Mouse (Mus musculus) embryonic facial prominence, embryonic 14.5 days (tissue): ENCODE results near the gene Fgfr4. TPM values are rescaled to one million over a fixed set of nuclear protein-coding genes. Genes with fewer than 3 reads are reported as not detected.
A peak's percentile ranks its signal among the peaks of the same experiment; 100 is the strongest.
"Not testable (repeated sequence)": the region's sequence is repeated elsewhere in the genome, so short reads cannot be mapped to it uniquely, and the experiment has no call there.

Experiments used
- ATAC-seq: fragments of 200-750 bp; cut with Nextera tagmentation; 2 replicates; pipeline ENCODE4 v1.8.0; 2017; ENCODE audit warnings: low read depth, moderate number of reproducible peaks, moderate TSS enrichment
- DNase-seq: peaks from one replicate; pipeline ENCODE4 v3.0.0-alpha.2; 2015; ENCODE audit warnings: low spot score
- H3K27ac ChIP-seq: fragments of 300-500 bp; sonication (generic); replicated peaks from 2 replicates; pipeline ENCODE4 v1.5.1; 2014; ENCODE audit warnings: low read depth, mild to moderate bottlenecking, low read length, moderate library complexity
- H3K27me3 ChIP-seq: fragments of 300-500 bp; sonication (generic); replicated peaks from 2 replicates; pipeline ENCODE4 v1.6.1; 2014; ENCODE audit warnings: low read length; ENCODE audit not compliant: control insufficient read depth, insufficient read depth
- H3K36me3 ChIP-seq: fragments of 300-500 bp; sonication (generic); 2 replicates; pipeline ENCODE4 v1.6.1; 2014; ENCODE audit warnings: low read length, mixed read lengths; ENCODE audit not compliant: control insufficient read depth, insufficient read depth
- H3K4me1 ChIP-seq: fragments of 300-500 bp; sonication (generic); 2 replicates; pipeline ENCODE4 v1.6.1; 2014; ENCODE audit warnings: antibody characterized with exemption, low read length; ENCODE audit not compliant: control insufficient read depth, insufficient read depth
- H3K4me2 ChIP-seq: fragments of 300-500 bp; sonication (generic); 2 replicates; pipeline ENCODE4 v1.6.1; 2014; ENCODE audit warnings: low read depth, mild to moderate bottlenecking, low read length, moderate library complexity, mixed read lengths
- H3K4me3 ChIP-seq: fragments of 300-500 bp; sonication (generic); 2 replicates; pipeline ENCODE4 v1.5.1; 2014; ENCODE audit warnings: low read depth, mild to moderate bottlenecking, low read length
- H3K9ac ChIP-seq: fragments of 300-500 bp; sonication (generic); 2 replicates; pipeline ENCODE4 v1.6.1; 2014; ENCODE audit warnings: low read depth, mild to moderate bottlenecking, low read length, moderate library complexity, mixed read lengths
- H3K9me3 ChIP-seq: fragments of 300-500 bp; sonication (generic); 2 replicates; pipeline ENCODE4 v1.6.1; 2016; ENCODE audit warnings: low read length; ENCODE audit not compliant: control insufficient read depth
- WGBS: fragments of 180-500 bp; shearing (Covaris S2); extraction: QIAGEN DNeasy Blood & Tissue Kit; methylation state at CpG from one replicate; pipeline ENCODE4 v1.1.7; 2014; 5-methylcytosine and 5-hydroxymethylcytosine counted together
- polyA plus RNA-seq: library from polyadenylated mRNA; unstranded; fragments of >200 nt; fragmentation: Nextera tagmentation; extraction: Ambion mirVana; gene quantifications from 2 replicates; pipeline ENCODE4 v1.2.1, GENCODE M21; 2014

Fgfr4 gene
- polyA plus RNA-seq, 1 experiment from 2014 or later = 16.4 TPM

DNA sequence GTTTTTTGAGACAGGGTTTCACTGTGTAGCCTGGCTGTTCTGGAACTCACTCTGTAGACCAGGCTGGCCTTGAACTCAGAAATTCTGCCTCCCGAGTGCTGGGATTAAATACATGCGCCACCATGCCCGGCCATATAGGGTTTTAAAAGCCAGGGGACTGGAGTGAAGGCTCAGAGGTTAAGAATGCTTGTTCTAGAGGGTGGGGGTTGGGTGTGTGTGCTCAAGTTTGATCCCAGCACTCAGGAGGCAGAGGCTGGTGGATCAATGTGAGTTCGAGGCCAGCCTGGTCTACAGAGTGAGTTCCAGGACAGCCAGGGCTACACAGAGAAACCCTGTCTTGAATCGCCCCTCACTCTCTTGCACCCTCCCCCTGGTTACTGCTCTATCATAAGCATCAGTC, 39.1 kb downstream of the Fgfr4 start:
- DNase-seq (no peak), ATAC-seq (no peak)
- Histone ChIP-seq H3K4me3 (no peak overlapping the region), H3K9me3 (no peaks in the 10 kb centered on the region), H3K27ac (no peak overlapping the region), H3K4me2 (no peak overlapping the region), H3K36me3 (no peaks in the 10 kb centered on the region), H3K4me1 (peaks cover 8% of the 10 kb centered on the region), H3K27me3 (no peaks in the 10 kb centered on the region), H3K9ac (no peak overlapping the region)
- WGBS = 91% methylated on average over 5 of the region's 5 CpGs

DNA sequence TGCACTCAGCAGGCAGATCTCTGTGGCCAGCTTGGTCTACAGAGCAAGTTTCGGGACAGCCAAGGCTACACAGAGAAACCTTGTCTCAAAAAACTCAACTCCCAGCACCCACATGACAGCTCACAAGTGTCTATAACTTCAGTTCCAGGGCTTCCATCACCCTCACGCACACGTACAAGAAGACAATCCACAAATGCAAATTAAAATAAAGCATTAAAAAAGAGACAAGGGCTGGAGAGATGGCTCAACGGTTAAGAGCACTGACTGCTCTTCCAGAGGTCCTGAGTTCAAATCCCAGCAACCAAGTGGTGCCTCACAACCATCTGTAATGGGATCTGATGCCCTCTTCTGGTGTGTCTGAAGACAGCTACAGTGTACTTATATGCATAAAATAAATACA, 50.3 kb downstream of the Fgfr4 start:
- H3K36me3 ChIP-seq, DNase-seq, H3K4me2 ChIP-seq, H3K27me3 ChIP-seq, H3K9me3 ChIP-seq, H3K9ac ChIP-seq, H3K27ac ChIP-seq, H3K4me3 ChIP-seq, ATAC-seq, H3K4me1 ChIP-seq: not testable (repeated sequence)
- WGBS = 91% methylated on average over 4 of the region's 4 CpGs

DNA sequence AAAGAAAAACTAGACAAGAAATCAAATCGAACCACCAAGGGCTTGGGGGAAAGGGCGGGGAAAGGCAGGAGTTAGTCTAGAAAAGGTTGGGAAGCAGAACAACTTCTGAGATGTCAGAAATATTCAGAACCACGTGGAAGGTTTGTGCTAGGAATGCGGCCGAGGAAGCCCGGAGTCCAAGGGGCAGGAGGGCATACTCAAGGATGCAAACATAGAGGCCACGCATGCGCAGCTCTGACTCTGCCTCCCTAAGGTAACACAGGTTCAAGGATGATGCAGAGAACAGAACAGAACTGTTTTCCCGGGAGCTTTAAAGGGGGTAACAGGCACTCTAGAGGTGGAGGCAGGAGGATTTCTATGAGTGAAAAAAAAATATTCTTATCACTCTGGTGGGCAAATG, 51.3 kb downstream of the Fgfr4 start:
- Histone ChIP-seq H3K27ac (no peak overlapping the region), H3K4me3 (no peak overlapping the region), H3K4me1 (no peaks in the 10 kb centered on the region), H3K36me3 (no peaks in the 10 kb centered on the region), H3K9ac (no peak overlapping the region), H3K9me3 (no peaks in the 10 kb centered on the region), H3K4me2 (no peak overlapping the region), H3K27me3 (no peaks in the 10 kb centered on the region)
- ATAC-seq (no peak), DNase-seq (no peak)
- WGBS = 68% methylated on average over 9 of the region's 9 CpGs

DNA sequence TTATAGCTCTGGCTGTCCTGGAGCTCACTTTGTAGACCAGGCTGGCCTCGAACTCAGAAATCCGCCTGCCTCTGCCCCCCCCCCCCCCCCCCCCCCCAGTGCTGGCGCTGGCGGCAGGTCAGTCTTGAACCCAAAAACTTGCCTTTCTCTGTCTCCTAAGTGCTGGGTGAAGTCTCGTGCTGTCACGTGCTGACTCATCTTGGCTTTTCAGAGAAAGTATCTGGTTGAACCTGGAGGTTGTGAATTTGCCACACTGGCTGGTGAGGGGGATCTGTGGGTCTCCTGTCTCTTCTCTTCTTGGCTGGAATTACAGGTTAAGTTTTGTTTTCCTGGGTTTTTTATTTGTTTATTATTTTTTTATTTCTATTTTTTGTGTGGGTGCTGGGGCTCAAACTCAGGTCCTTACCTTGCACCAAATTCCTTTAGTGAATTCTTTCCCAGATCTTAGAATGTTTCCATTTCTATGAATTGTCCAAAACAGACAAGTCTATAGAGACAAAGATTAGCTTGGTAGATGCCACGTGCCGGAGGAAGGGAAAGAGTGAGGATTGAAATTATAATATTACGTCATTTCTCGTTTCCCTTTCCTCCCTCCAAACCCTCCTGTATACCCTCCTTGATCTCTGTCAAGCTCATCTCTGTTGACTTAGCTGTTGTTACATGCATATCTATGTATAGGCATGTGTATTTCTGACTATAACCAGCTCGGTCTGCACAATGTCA, 52.4 kb downstream of the Fgfr4 start:
- Histone ChIP-seq H3K4me1 (no peaks in the 10 kb centered on the region), H3K4me2 (no peak overlapping the region), H3K27me3 (no peaks in the 10 kb centered on the region), H3K9ac (no peak overlapping the region), H3K27ac (no peak overlapping the region), H3K4me3 (no peak overlapping the region), H3K9me3 (no peaks in the 10 kb centered on the region), H3K36me3 (no peaks in the 10 kb centered on the region)
- WGBS = 73% methylated on average over 7 of the region's 11 CpGs
- ATAC-seq (no peak), DNase-seq (no peak)

DNA sequence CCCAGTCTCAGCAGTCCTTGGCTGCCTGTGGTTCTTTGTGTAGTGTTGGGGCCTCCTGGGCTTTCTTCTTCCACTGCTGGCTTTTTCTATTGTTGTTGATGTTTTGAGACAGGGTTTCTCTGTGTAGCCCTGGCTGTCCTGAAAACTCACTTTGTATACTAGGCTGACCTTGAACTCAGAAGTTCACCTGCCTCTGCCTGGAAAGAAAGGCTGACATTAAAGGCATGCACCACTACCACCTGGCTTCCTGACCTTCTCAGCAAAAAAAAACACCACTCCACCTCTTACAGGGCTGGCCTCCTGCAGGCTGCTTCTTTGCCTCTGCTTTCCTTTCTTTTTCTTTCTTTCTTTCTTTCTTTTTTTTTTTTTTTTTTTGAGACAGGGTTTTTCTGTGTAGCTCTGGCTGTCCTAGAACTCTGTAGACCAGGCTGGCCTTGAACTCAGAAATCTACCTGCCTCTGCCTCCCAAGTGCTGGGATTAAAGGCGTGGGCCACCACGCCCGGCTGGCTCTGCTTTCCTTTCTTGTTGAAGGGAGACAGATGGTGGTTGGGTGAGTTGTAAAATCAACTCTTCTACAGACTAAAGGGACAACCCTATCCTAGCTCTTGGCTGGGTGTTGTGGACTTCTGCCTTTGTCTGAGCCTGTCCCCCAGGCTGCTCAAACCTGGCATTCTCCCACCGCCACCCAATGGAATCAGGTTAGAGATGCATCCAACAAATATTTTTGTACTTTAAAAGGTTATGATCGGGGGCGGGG, 53.2 kb downstream of the Fgfr4 start:
- H3K4me2 ChIP-seq = no peak overlapping the region
- H3K27me3 ChIP-seq = no peaks in the 10 kb centered on the region
- ATAC-seq (no peak), DNase-seq (no peak)
- no peaks in the 10 kb centered on the region for H3K36me3 ChIP-seq
- no peaks in the 10 kb centered on the region for H3K9me3 ChIP-seq
- H3K4me3 ChIP-seq = no peak overlapping the region
- no peak overlapping the region for H3K9ac ChIP-seq
- WGBS = 91% methylated on average over 6 of the region's 6 CpGs
- no peak overlapping the region for H3K27ac ChIP-seq
- no peaks in the 10 kb centered on the region for H3K4me1 ChIP-seq

DNA sequence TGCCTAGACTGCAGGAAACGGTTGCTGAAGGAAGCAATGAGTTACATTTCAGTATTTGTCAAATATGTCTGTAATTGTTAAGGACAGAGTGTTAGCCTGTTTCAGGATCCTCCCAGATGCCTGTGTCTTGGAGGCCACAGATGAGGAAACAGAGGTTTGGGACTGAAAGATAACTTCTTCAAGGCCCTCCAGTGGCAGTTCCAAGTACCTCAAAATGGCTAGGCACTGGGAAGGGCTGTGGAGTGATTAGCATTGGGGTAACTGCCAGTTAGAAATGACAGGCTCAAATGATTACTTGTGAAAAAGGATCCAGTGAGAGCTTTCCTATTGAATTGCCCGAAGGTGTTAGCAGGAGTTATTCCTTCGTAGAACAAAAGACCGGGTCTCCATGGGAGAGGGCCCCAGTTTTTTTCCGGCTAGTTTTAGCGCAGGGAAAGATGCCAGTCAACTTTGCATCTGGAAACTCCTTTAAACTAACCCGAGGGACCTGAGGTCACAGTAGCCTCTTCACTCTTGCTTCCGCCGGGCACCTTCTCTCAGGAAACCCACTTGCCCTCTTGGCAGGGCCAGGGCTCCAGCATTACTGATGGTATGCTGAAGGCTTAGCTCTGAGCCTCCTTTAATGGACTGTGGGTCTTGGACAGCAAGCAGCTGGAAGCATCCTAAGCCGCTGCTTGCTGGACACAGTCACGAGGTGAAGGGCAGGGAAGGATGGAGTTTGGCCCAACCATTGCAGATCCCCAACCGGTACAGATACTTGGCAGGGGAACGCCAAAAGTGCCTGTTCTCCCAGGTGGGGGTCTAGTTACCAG, 56.6 kb downstream of the Fgfr4 start:
- ATAC-seq (no peak), DNase-seq (no peak)
- Histone ChIP-seq H3K4me2 (peak overlapping the region; percentile 92; the same call in 1 of the 2 replicates), H3K9ac (0 out of 2 replicates have a peak overlapping the region, but pooled peaks have one; percentile 7), H3K9me3 (no peaks in the 10 kb centered on the region), H3K27me3 (no peaks in the 10 kb centered on the region), H3K36me3 (peaks cover 9% of the 10 kb centered on the region), H3K4me1 (peaks cover 11% of the 10 kb centered on the region), H3K27ac (peak overlapping the region; percentile 98), H3K4me3 (no peak overlapping the region)
- WGBS = 54% methylated on average over 12 of the region's 13 CpGs

DNA sequence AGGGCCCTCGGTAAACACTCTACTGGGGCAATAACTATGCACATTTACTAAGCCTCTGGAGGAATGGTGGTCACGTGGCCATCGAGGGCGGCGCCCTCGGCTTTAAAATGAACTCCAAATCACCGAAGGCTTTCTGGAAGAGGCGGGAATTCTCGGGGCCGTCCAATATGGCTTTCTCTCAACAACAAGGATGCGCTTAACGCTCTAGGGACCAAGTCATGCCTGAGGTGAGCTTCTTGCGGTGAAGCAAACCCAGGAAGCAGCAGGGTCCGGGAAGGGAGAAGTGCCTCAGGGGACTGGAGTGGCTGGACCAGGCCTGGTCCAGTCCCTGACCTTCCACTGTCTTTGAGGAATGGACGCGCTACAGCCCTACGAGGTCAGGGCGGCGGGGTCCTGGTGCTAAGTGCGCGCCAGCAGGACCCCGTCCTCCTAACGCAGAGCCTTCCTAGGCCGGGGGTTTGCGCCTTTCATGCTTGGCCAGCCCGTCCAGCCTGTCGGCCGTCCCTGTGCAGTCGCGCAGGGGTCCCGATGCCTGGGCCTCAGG, 57.3 kb downstream of the Fgfr4 start, which contains the start of gene Nsd1:
Gene Nsd1, plus strand, starts transcription at position 134 of the 544 bp plus-strand sequence.
- H3K27ac ChIP-seq = peak within 1 kb of the TSS; percentile 98
- peaks cover 16% of the 10 kb centered on the region for H3K36me3 ChIP-seq
- H3K4me3 ChIP-seq = peak within 1 kb of the TSS; percentile 86
- ATAC-seq (no peak), DNase-seq (peak; percentile 16)
- H3K27me3 ChIP-seq = no peaks in the 10 kb centered on the region
- H3K9me3 ChIP-seq = no peaks in the 10 kb centered on the region
- 43% methylated on average over 15 of the region's 31 CpGs for WGBS
- H3K4me2 ChIP-seq = peak within 1 kb of the TSS; percentile 92
- H3K9ac ChIP-seq = peak within 1 kb of the TSS; percentile 93
- H3K4me1 ChIP-seq = peaks cover 18% of the 10 kb centered on the region
